24 mouse cellular contexts compared by ENCODE assay signal in the genomic region with DNA sequence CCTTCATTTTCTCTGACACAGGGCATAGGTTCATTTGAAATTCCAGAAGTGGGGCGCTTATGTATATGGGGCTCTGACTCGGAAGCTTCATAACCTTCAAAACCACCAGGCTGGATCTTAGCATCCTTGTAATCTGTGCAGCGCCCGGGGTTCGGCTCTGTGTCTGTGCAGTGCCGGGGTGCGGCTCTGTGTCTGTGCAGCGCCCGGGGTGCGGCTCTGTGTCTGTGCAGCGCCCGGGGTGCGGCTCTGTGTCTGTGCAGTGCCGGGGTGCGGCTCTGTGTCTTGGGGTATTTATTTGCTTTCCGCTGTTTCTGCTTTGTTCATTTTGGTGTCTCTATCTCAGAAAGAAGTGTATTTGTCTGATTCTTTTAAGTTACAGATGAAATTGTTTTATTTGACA.
DNase-seq lines count a peak whose midpoint lies in the region; ATAC-seq and TF ChIP-seq lines count a peak whose summit lies in the region.
"Had no signal": no experiment of that assay in that cellular context is flagged by ENCODE, and none has a peak within 500 bp of the region (broad histone marks: within the 10 kb centered on the region; RNA-seq: fewer than 3 reads in every experiment).

No protein-coding gene starts in this region.

- H3K9ac ChIP-seq in hindbrain, embryonic 14.5 days, result no peak overlapping the region
- H3K9ac ChIP-seq in hindbrain, embryonic 11.5 days (ENCODE audit: low read depth, low read length), result no peak overlapping the region
- H3K9ac ChIP-seq in neural tube, embryonic 12.5 days, result no peak overlapping the region
- no peak overlapping the region for H3K9ac ChIP-seq in hindbrain, postnatal 0 days (replicated peaks; ENCODE audit: low read length)
- H3K9ac ChIP-seq in stomach, postnatal 0 days (ENCODE audit: low read length), result no peak overlapping the region
- H3K9ac ChIP-seq: embryonic facial prominence, embryonic 13.5 days; kidney, embryonic 15.5 days; limb, embryonic 15.5 days; liver, embryonic 15.5 days; neural tube, embryonic 15.5 days had no signal

- peak; percentile 59; the same call in 1 of the 2 replicates for ATAC-seq in hindbrain, embryonic 14.5 days (ENCODE audit: low FRiP score)
- ATAC-seq in hindbrain, embryonic 11.5 days (ENCODE audit: low FRiP score), result no peak
- ATAC-seq in neural tube, embryonic 12.5 days (ENCODE audit: low FRiP score, low read depth), result peak; percentile 56; the same call in 1 of the 2 replicates
- 0 out of 2 replicates have a peak, but pooled peaks have one; percentile 38 for ATAC-seq in hindbrain, postnatal 0 days
- ATAC-seq in stomach, postnatal 0 days (ENCODE audit: low FRiP score, low TSS enrichment), result peak; percentile 47; the same call in 1 of the 2 replicates
- ATAC-seq: activated CD4-positive, CD25-positive, alpha-beta regulatory T cell, adult 4 months; lung, postnatal 0 days had no signal

- peaks cover 14% of the 10 kb centered on the region; the same call in 1 of the 2 replicates for H3K4me1 ChIP-seq in hindbrain, embryonic 14.5 days (replicated peaks; ENCODE audit: control insufficient read depth, insufficient read depth, low read length)
- no peaks in the 10 kb centered on the region for H3K4me1 ChIP-seq in hindbrain, embryonic 11.5 days (replicated peaks; ENCODE audit: control insufficient read depth, insufficient read depth, low read length)
- 0 out of 2 replicates have a peak, but pooled peaks cover 4% of the 10 kb centered on the region for H3K4me1 ChIP-seq in neural tube, embryonic 12.5 days
- H3K4me1 ChIP-seq in hindbrain, postnatal 0 days (ENCODE audit: insufficient read depth, low read length), result no peaks in the 10 kb centered on the region
- no peaks in the 10 kb centered on the region for H3K4me1 ChIP-seq in stomach, postnatal 0 days (replicated peaks; ENCODE audit: control insufficient read depth, insufficient read depth)

- H3K9me3 ChIP-seq in hindbrain, embryonic 14.5 days (ENCODE audit: control insufficient read depth, low read length), result 0 out of 2 replicates have a peak, but pooled peaks cover 3% of the 10 kb centered on the region
- no peaks in the 10 kb centered on the region for H3K9me3 ChIP-seq in hindbrain, embryonic 11.5 days (ENCODE audit: control insufficient read depth, low read length)
- H3K9me3 ChIP-seq in neural tube, embryonic 12.5 days, result no peaks in the 10 kb centered on the region
- H3K9me3 ChIP-seq in hindbrain, postnatal 0 days (ENCODE audit: low read length), result no peaks in the 10 kb centered on the region
- H3K9me3 ChIP-seq in stomach, postnatal 0 days (ENCODE audit: control insufficient read depth, low read length), result no peaks in the 10 kb centered on the region
- H3K9me3 ChIP-seq: embryonic facial prominence, embryonic 13.5 days; kidney, embryonic 15.5 days; limb, embryonic 15.5 days; liver, embryonic 15.5 days; neural tube, embryonic 15.5 days had no signal

- no peak overlapping the region for H3K4me2 ChIP-seq in hindbrain, embryonic 14.5 days (replicated peaks)
- H3K4me2 ChIP-seq in hindbrain, embryonic 11.5 days (replicated peaks; ENCODE audit: low read depth, low read length), result no peak overlapping the region
- no peak overlapping the region for H3K4me2 ChIP-seq in neural tube, embryonic 12.5 days (replicated peaks)
- H3K4me2 ChIP-seq in hindbrain, postnatal 0 days (ENCODE audit: low read depth, low read length), result no peak overlapping the region
- no peak overlapping the region for H3K4me2 ChIP-seq in stomach, postnatal 0 days (replicated peaks; ENCODE audit: low read depth)
- H3K4me2 ChIP-seq: embryonic facial prominence, embryonic 13.5 days; heart, embryonic 11.5 days; kidney, embryonic 15.5 days; limb, embryonic 15.5 days; liver, embryonic 15.5 days; neural tube, embryonic 15.5 days had no signal

- no peak for DNase-seq in hindbrain, embryonic 14.5 days (ENCODE audit: low spot score)
- no peak for DNase-seq in hindbrain, embryonic 11.5 days (ENCODE audit: low spot score)
- no peak for DNase-seq in neural tube, embryonic 10.5 days (ENCODE audit: extremely low spot score, low spot score)
- DNase-seq in hindbrain, postnatal 0 days (ENCODE audit: low spot score), result no peak
- no peak for DNase-seq in stomach, postnatal 0 days (ENCODE audit: low spot score)
- DNase-seq in cerebellum, postnatal 10 days, result no peak
- no peak for DNase-seq in adrenal gland, adult 18-20 months (ENCODE audit: low spot score in 2 of 2)
- DNase-seq: adrenal gland, postnatal 14 days; cerebellum, adult 9-11 months; heart, postnatal 10 days; kidney, postnatal 4 days; right cerebral cortex, postnatal 14 days; spleen, adult 18-20 months; thymus, adult 18-20 months; thymus, postnatal 4 days had no signal

- no peak overlapping the region for H3K4me3 ChIP-seq in hindbrain, embryonic 14.5 days (replicated peaks; ENCODE audit: low read length)
- no peak overlapping the region for H3K4me3 ChIP-seq in hindbrain, embryonic 11.5 days (ENCODE audit: low read depth, low read length)
- no peak overlapping the region for H3K4me3 ChIP-seq in neural tube, embryonic 12.5 days
- H3K4me3 ChIP-seq in hindbrain, postnatal 0 days (ENCODE audit: low read length), result no peak overlapping the region
- H3K4me3 ChIP-seq in stomach, postnatal 0 days (ENCODE audit: low read depth, low read length), result no peak overlapping the region
- H3K4me3 ChIP-seq: embryonic facial prominence, embryonic 13.5 days; kidney, embryonic 15.5 days; limb, embryonic 15.5 days; liver, embryonic 15.5 days; neural tube, embryonic 15.5 days had no signal

- no peak for TF ChIP-seq EP300 in stomach, postnatal 0 days (optimal IDR thresholded peaks at IDR 0.05)

- H3K36me3 ChIP-seq in hindbrain, embryonic 14.5 days (replicated peaks; ENCODE audit: control insufficient read depth, insufficient read depth), result no peaks in the 10 kb centered on the region
- H3K36me3 ChIP-seq in hindbrain, embryonic 11.5 days (ENCODE audit: control insufficient read depth, insufficient read depth, low read length), result no peaks in the 10 kb centered on the region
- no peaks in the 10 kb centered on the region for H3K36me3 ChIP-seq in neural tube, embryonic 12.5 days
- H3K36me3 ChIP-seq in hindbrain, postnatal 0 days (ENCODE audit: insufficient read depth, low read length), result no peaks in the 10 kb centered on the region
- no peaks in the 10 kb centered on the region for H3K36me3 ChIP-seq in stomach, postnatal 0 days (ENCODE audit: control insufficient read depth, insufficient read depth, low read length)
- H3K36me3 ChIP-seq: embryonic facial prominence, embryonic 13.5 days; kidney, embryonic 15.5 days; limb, embryonic 15.5 days; liver, embryonic 15.5 days; neural tube, embryonic 15.5 days had no signal

- H3K27me3 ChIP-seq in hindbrain, embryonic 14.5 days (ENCODE audit: control insufficient read depth, insufficient read depth, low read length), result no peaks in the 10 kb centered on the region
- no peaks in the 10 kb centered on the region for H3K27me3 ChIP-seq in hindbrain, embryonic 11.5 days (ENCODE audit: control insufficient read depth, insufficient read depth, low read length)
- no peaks in the 10 kb centered on the region for H3K27me3 ChIP-seq in neural tube, embryonic 12.5 days (replicated peaks)
- H3K27me3 ChIP-seq in hindbrain, postnatal 0 days (ENCODE audit: insufficient read depth, low read length), result no peaks in the 10 kb centered on the region
- H3K27me3 ChIP-seq in stomach, postnatal 0 days (ENCODE audit: control insufficient read depth, insufficient read depth, low read length), result no peaks in the 10 kb centered on the region
- H3K27me3 ChIP-seq: embryonic facial prominence, embryonic 13.5 days; kidney, embryonic 15.5 days; limb, embryonic 15.5 days; liver, embryonic 15.5 days; neural tube, embryonic 15.5 days had no signal

- no peak for TF ChIP-seq CTCF in hindbrain, postnatal 0 days (IDR thresholded peaks at IDR 0.05; ENCODE audit: low read depth)
- no peak for TF ChIP-seq CTCF in stomach, postnatal 0 days (IDR thresholded peaks at IDR 0.05; ENCODE audit: low read depth)

- WGBS in hindbrain, embryonic 14.5 days, result 86% methylated on average over 16 of the region's 16 CpGs
- WGBS in hindbrain, embryonic 11.5 days, result 91% methylated on average over 16 of the region's 16 CpGs
- WGBS in neural tube, embryonic 12.5 days, result 91% methylated on average over 16 of the region's 16 CpGs
- WGBS in hindbrain, postnatal 0 days, result 86% methylated on average over 16 of the region's 16 CpGs
- 57% methylated on average over 16 of the region's 16 CpGs for WGBS in stomach, postnatal 0 days

- 0 out of 2 replicates have a peak overlapping the region, but pooled peaks have one; percentile 18 for H3K27ac ChIP-seq in hindbrain, embryonic 14.5 days
- H3K27ac ChIP-seq in hindbrain, embryonic 11.5 days (ENCODE audit: low read depth, low read length), result no peak overlapping the region
- H3K27ac ChIP-seq in neural tube, embryonic 12.5 days, result no peak overlapping the region
- no peak overlapping the region for H3K27ac ChIP-seq in hindbrain, postnatal 0 days
- H3K27ac ChIP-seq in stomach, postnatal 0 days (replicated peaks), result no peak overlapping the region
- H3K27ac ChIP-seq: limb, embryonic 15.5 days; neural tube, embryonic 15.5 days had no signal
